Mouse (Mus musculus) spleen, postnatal 4 days (tissue): Measurements from ENCODE around the gene 3110082I17Rik.

ENCODE experiments used
- DNase-seq, 2 experiments: peaks; one replicate each; pipeline ENCODE4 v3.0.0; 2022; ENCODE audit warnings: low spot score in 2 of 2

The 3110082I17Rik gene

GRCm38 (mm10) chr5:139453031-139453430 is 7.3 kb downstream of the 3110082I17Rik start:
- DNase-seq: no peak

- no peak for DNase-seq
These were observed 10.4 kb downstream of the 3110082I17Rik start for GRCm38 (mm10) chr5:139449926-139450325.

GRCm38 (mm10) chr5:139449161-139449791 is 11.1 kb downstream of the 3110082I17Rik start:
- peak; percentile 42 to 72 for DNase-seq

- DNase-seq: no peak
These were observed 12.3 kb downstream of the 3110082I17Rik start for GRCm38 (mm10) chr5:139448025-139448424.

GRCm38 (mm10) chr5:139445258-139445657 is 15.1 kb downstream of the 3110082I17Rik start:
- DNase-seq: no peak

- no peak for DNase-seq
These were observed 17.4 kb downstream of the 3110082I17Rik start for GRCm38 (mm10) chr5:139442962-139443361.

- no peak for DNase-seq
These were observed 17.9 kb downstream of the 3110082I17Rik start for GRCm38 (mm10) chr5:139442428-139442827.

- no peak for DNase-seq
These were observed 18.7 kb downstream of the 3110082I17Rik start for GRCm38 (mm10) chr5:139441726-139442018.

- DNase-seq: no peak
These were observed 19.2 kb downstream of the 3110082I17Rik start for GRCm38 (mm10) chr5:139440926-139441725.

- no peak for DNase-seq
These were observed 19.9 kb downstream of the 3110082I17Rik start for GRCm38 (mm10) chr5:139440451-139440850.

GRCm38 (mm10) chr5:139438440-139438839 is 21.9 kb downstream of the 3110082I17Rik start:
- no peak for DNase-seq

- DNase-seq: no peak
These were observed 22.6 kb downstream of the 3110082I17Rik start for GRCm38 (mm10) chr5:139437769-139438168.

- DNase-seq: no peak
These were observed 25.4 kb downstream of the 3110082I17Rik start for GRCm38 (mm10) chr5:139434940-139435339.

- no peak for DNase-seq
These were observed 26.3 kb downstream of the 3110082I17Rik start for GRCm38 (mm10) chr5:139433842-139434568.

- no peak for DNase-seq
These were observed 27.4 kb downstream of the 3110082I17Rik start for GRCm38 (mm10) chr5:139432747-139433508.

- DNase-seq: no peak
These were observed 28.0 kb downstream of the 3110082I17Rik start for GRCm38 (mm10) chr5:139432333-139432732.

- no peak for DNase-seq
These were observed 30.4 kb downstream of the 3110082I17Rik start for GRCm38 (mm10) chr5:139429818-139430341.

- no peak for DNase-seq
These were observed 32.3 kb downstream of the 3110082I17Rik start for GRCm38 (mm10) chr5:139427989-139428388.

GRCm38 (mm10) chr5:139427001-139427400 is 33.3 kb downstream of the 3110082I17Rik start:
- no peak for DNase-seq

GRCm38 (mm10) chr5:139425198-139425597 is 35.1 kb downstream of the 3110082I17Rik start:
- no peak for DNase-seq

- no peak for DNase-seq
These were observed 37.1 kb downstream of the 3110082I17Rik start, which contains the start of gene Gper1 for GRCm38 (mm10) chr5:139423026-139423865. Gene Gper1 (plus strand): TSS chr5:139423151.
